Mouse (Mus musculus): Measurements from ENCODE around the gene Gm11627. TPM values are rescaled to one million over a fixed set of nuclear protein-coding genes. Genes with fewer than 3 reads are reported as not detected.
A peak's percentile ranks its signal among the peaks of the same experiment; 100 is the strongest.

Gm11627 gene
- total RNA-seq, 2 experiments from 2014 or later = 0.38 to 0.66 TPM

DNA sequence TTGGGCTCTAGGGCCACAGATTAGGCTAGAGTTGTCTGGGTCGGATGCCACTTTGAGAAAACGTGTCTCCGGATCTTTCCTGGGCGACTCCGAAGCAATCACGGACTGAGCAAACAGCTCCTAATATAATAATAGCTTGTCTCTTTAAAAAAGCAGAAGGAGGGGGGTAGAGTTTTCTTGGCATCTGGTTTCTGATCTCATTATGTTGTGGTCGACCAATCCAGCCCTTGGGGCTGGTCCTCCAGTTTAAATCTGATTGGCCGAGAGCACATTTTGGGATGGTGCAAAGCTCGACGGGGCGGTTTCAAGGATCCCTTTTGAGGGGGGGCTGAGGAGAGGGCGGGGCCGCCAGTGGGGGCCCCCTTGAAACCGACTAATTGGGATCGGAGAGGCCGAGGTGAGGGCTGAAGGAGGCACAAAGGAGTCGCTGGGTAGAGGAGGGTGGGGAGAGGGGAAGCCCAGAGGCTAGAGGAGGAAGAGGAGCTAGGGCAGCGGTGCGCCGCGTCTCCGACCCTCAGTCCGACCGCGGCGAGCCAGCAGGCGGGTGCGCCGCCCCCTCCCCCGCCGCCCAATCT is 24.8 kb upstream of the Gm11627 start, which contains the start of gene Fzd2:
TSS of gene Fzd2 (plus strand) at position 387 of the 575 bp plus-strand sequence.
- peak; percentile 86 for DNase-seq
- intact Hi-C loops (cut with DNase I; ENCODE audit: low total_unique reads) = no loop called here

GRCm38 (mm10) chr11:102603496-102603850 is 24.2 kb upstream of the Gm11627 start:
- DNase-seq = peak; percentile 47
- intact Hi-C loops (cut with DNase I; ENCODE audit: low total_unique reads) = no loop called here

GRCm38 (mm10) chr11:102602816-102603495 is 23.7 kb upstream of the Gm11627 start:
- intact Hi-C loops (cut with DNase I; ENCODE audit: low total_unique reads) = no loop called here
- peak; percentile 31 for DNase-seq

GRCm38 (mm10) chr11:102599912-102600311 is 20.7 kb upstream of the Gm11627 start:
- intact Hi-C loops (cut with DNase I; ENCODE audit: low total_unique reads) = no loop called here

DNA sequence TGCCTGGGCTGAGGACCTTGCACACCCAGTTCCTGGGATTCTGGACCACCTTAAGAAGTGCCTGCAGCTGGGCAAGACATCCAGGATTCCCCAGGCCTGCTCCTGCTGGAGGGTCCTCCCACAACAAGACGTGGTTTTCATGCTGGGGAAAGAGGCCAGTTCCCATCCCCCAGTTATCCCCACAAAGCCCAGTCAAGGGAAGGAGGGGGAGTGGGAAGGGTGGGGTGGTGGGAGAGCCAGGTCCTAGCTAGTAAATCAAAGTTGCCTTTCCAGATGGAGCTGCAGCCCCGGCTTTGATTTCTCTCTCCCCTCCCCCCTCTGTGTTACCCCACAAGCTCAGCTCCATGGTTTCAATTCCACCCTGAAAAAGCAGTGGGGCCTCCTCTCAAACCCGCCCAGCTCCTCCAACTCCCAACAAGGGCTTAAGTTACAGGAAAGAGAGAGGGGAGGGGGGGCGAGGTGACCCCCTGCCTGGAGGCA is 16.1 kb upstream of the Gm11627 start:
- intact Hi-C loops (cut with DNase I; ENCODE audit: low total_unique reads) = no loop called here
- DNase-seq = no peak

More at GRCm38 (mm10) chr11:102599912-102600311, 20.7 kb upstream of the Gm11627 start:
- no peak for DNase-seq

DNA sequence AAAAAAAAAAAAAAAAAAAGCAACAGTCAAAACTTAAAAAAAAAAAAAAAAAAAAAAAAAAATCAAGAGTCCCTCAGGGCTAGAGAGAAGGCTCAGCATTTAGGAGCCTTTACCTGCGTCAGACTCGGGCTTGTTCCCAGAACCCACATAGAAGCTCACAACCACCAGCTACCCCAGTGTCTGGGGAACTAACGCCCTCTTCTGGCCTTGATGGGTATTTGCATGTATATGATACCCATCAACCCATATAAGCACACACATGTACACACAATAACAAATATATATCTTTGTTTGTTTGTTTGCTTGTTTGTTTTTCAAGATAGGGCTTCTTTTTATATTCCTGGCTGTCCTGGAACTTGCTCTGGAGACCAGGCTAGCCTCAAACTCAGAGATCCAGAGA is 8.3 kb upstream of the Gm11627 start:
- no peak for DNase-seq
- intact Hi-C loops (cut with DNase I; ENCODE audit: low total_unique reads) = no loop called here

DNA sequence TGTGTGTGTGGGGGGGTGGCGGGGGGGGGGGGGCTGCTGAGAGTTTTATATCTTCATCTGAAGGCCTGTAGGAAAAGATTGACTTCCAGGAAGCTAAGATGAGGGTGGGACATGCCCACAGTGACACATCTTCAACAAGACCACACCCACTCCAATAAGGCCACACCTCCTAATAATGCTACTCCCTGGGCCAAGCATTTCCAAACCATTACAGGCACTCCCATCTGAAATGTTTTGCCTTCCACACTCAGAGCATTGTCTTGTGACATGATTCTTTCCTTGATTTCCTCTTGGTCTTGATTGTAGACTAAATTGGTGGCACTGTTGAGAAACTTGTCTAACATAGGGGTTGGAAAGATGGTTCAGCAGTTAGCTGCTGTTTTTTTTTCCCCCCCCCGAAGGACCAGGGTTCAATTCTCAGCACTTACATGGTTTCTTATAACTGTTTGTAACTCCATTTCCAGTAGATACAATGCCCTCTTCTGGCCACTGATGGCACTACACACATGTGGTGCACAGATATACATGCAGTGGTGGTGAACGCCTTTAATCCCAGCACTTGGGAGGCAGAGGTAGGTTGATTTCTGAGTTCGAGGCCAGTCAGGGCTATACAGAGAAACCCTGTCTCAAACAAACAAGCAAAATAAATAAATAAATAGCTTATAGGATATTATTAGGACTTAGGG is 7.3 kb upstream of the Gm11627 start:
- intact Hi-C loops (cut with DNase I; ENCODE audit: low total_unique reads) = no loop called here
- DNase-seq = no peak

- DNase-seq = no peak
- intact Hi-C loops (cut with DNase I; ENCODE audit: low total_unique reads) = no loop called here
Observed at GRCm38 (mm10) chr11:102582736-102583135, 3.5 kb upstream of the Gm11627 start.

GRCm38 (mm10) chr11:102582016-102582610 is 2.9 kb upstream of the Gm11627 start:
- peak; percentile 48 for DNase-seq

GRCm38 (mm10) chr11:102581281-102582015 is 2.2 kb upstream of the Gm11627 start:
- no peak for DNase-seq
- intact Hi-C loops (cut with DNase I; ENCODE audit: low total_unique reads) = no loop called here

More at GRCm38 (mm10) chr11:102582016-102582610, 2.9 kb upstream of the Gm11627 start:
- intact Hi-C loops (cut with DNase I; ENCODE audit: low total_unique reads) = no loop called here

DNA sequence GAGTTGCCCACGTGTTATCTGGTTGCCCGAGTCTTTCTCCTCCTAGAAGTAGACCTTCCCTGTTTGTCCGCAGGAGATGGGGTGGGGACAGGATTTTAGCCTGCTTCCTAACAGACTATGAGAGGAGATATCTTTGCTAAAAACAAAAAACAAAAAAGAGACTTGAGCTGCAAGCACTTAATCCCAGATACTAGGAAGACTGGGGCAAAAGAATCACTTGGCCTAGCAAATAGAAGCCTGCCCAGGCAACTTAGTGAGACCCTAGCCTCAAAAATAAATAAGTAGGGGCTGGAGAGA is 721 bp upstream of the Gm11627 start:
- DNase-seq = no peak
- intact Hi-C loops (cut with DNase I; ENCODE audit: low total_unique reads) = no loop called here

DNA sequence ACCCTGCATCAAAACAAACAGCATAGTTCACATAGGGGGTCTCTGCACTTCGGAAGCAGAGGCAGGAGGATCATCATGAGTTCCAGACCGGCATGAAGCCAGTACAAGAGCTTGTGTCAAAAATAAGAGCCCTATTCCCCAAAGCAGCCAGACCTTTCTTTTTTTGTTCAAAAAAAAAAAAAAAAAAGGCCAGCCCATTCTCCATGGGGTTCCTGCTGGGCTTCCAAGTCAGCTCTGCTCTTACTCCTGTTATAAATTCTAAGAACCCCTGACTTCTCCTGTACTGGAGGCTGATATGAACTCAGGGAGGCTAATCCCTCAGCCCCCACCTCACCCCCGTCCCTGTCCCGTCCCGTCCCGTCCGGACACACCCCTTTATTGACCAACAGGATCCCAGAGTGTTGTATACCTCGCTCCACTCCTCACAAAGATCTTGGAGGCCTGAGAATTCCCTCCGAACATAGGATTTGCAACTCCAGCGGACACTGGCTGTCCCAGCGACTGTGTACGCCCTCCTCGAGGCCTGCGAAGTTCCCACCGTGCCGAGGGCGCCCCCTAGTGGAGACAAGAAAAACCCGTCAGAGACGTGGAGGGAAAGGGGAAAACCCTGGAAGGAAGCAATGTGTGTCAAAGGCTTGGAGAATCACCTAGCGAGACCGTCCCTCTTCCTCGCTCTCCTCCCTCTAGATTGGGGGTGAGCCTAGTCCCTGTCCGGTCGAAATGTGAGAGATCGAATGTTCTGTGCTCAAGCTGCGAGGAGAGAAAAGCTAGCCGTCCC is 731 bp downstream of the Gm11627 start:
- intact Hi-C loops (cut with DNase I; ENCODE audit: low total_unique reads) = loop anchor here (5.0 kb wide), 2 partner anchors 74 to 91 kb away; no protein-coding TSS in a partner anchor
- peak; percentile 88 for DNase-seq

GRCm38 (mm10) chr11:102576050-102576754 is 3.1 kb downstream of the Gm11627 start:
- intact Hi-C loops (cut with DNase I; ENCODE audit: low total_unique reads) = loop anchor here (5.0 kb wide), 2 partner anchors 76 to 89 kb away; no protein-coding TSS in a partner anchor
- no peak for DNase-seq

GRCm38 (mm10) chr11:102575034-102575433 is 4.2 kb downstream of the Gm11627 start:
- intact Hi-C loops (cut with DNase I; ENCODE audit: low total_unique reads) = loop anchor here (5.0 kb wide), 2 partner anchors 77 to 88 kb away; no protein-coding TSS in a partner anchor
- no peak for DNase-seq

- intact Hi-C loops (cut with DNase I; ENCODE audit: low total_unique reads) = no loop called here
- DNase-seq = peak; percentile 87
Observed at GRCm38 (mm10) chr11:102572866-102573663, 6.2 kb downstream of the Gm11627 start.

DNA sequence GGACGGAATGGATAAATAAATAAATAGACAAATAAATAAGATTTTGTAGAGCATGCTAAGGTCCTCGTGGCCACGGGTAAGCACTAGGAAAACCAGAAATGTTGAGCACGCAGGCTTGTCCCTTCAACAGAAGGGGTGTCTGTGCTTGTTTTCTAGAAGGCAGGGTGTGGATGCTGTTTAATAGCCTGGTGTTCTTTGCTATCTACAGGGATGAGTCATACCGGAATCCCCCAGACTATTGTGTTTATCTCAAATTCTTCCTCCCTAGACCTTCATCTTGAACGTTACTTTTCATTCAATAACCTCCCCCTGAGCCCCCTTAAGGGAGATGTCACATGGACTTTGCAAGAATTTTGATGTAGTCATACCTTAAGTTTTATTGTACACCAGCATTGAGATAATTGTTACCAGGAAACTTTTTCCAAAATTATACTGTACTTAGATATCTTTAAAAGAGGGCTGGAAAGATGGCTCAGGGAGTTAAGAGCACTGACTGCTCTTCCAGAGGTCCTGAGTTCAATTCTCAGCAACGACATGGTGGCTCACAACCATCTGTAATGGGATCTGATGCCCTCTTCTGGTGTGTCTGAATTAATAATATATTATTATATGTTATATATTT is 10.4 kb downstream of the Gm11627 start:
- intact Hi-C loops (cut with DNase I; ENCODE audit: low total_unique reads) = no loop called here
- no peak for DNase-seq

DNA sequence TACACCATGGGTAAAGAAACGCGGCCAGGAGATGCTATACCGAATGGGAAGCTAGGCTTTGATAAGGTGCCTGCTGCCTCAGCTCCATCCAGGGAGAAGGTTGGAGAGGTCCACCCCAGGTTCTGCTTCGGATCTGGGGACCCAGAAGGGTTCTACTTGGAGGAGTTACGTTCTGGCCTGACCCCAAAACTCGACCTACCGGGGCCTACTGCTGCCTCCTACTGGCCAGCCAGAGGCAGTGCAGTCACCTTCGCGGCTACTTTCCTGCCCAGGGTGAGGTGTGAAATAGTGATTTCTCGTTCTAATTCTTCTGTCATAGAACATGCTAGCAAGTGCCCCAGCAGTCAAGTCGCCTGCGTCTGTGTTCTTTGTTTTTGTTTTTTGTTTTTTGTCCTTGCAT is 11.1 kb downstream of the Gm11627 start:
- DNase-seq = no peak
- intact Hi-C loops (cut with DNase I; ENCODE audit: low total_unique reads) = no loop called here

All from gastrocnemius, postnatal 14 days (tissue).